Mouse (Mus musculus) limb, embryonic 13.5 days (tissue): ENCODE measurements at regions not wholly inside any gene's neighbourhood (a gene's known extent, or its start where the extent isn't known, plus 50 kb on each side); places are given as distances from the start of the nearest gene placed in this dataset. TPM values are rescaled to one million over a fixed set of nuclear protein-coding genes. Genes with fewer than 3 reads are reported as not detected.

ENCODE experiments used
- ATAC-seq: fragments of 200-750 bp; cut with Nextera tagmentation; 2 replicates; pipeline ENCODE4 v1.8.0; 2017; ENCODE audit warnings: low read depth, moderate number of reproducible peaks, moderate TSS enrichment; ENCODE audit not compliant: low FRiP score
- H3K27ac ChIP-seq: fragments of 300-500 bp; sonication (generic); 2 replicates; pipeline ENCODE4 v1.5.1; 2015; ENCODE audit warnings: inconsistent platforms, mild to moderate bottlenecking, moderate library complexity
- H3K27me3 ChIP-seq: fragments of 300-500 bp; sonication (generic); 2 replicates; pipeline ENCODE4 v1.6.1; 2015; ENCODE audit warnings: mild to moderate bottlenecking, inconsistent platforms
- H3K36me3 ChIP-seq: fragments of 300-500 bp; sonication (generic); 2 replicates; pipeline ENCODE4 v1.6.1; 2015; ENCODE audit warnings: inconsistent platforms, mild to moderate bottlenecking, moderate library complexity
- H3K4me1 ChIP-seq: fragments of 300-500 bp; sonication (generic); 2 replicates; pipeline ENCODE4 v1.6.1; 2015; ENCODE audit warnings: inconsistent platforms
- H3K4me2 ChIP-seq: fragments of 300-500 bp; sonication (generic); replicated peaks from 2 replicates; pipeline ENCODE4 v1.6.1; 2015; ENCODE audit warnings: inconsistent platforms, mild to moderate bottlenecking, moderate library complexity
- H3K4me3 ChIP-seq: fragments of 300-500 bp; sonication (generic); 2 replicates; pipeline ENCODE4 v1.5.1; 2015; ENCODE audit warnings: moderate library complexity, mild to moderate bottlenecking, inconsistent platforms
- H3K9ac ChIP-seq: fragments of 300-500 bp; sonication (generic); 2 replicates; pipeline ENCODE4 v1.6.1; 2015; ENCODE audit warnings: mild to moderate bottlenecking, inconsistent platforms
- H3K9me3 ChIP-seq: fragments of 300-500 bp; sonication (generic); 2 replicates; pipeline ENCODE4 v1.6.1; 2016; ENCODE audit warnings: inconsistent platforms
- WGBS: fragments of 180-500 bp; shearing (Covaris S2); methylation state at CpG from one replicate; pipeline ENCODE4 v1.1.7; 2015; 5-methylcytosine and 5-hydroxymethylcytosine counted together
- microRNA-seq: library from miRNA; unstranded; fragments of <30 nt; microRNA quantifications from one replicate; pipeline ENCODE4, GENCODE M21; 2016

DNA sequence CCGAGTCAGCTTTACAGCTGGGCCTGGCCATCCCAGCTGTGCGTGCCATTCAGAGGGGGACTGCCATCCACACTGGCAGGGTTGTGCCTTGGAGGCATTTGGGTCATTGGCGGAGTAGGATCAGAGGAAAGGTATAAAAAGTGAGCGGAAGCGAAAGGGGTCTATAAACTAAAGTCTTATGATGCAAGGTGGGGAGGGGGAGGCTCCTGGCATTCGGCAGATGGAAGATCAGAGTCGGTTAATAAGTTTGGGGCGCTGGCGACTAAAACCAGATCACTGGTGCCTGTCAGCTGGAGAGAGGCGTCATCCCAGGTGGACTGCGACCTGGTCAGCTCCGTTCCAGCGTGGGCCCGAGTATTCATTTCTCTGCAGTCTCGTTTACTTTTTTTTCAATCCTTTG is 70.7 kb upstream of the Zfhx3 start:
- Histone ChIP-seq H3K4me2 (peak overlapping the region; percentile 52), H3K27ac (peak overlapping the region; percentile 23; the same call in 1 of the 2 replicates), H3K4me3 (peak overlapping the region; percentile 18; the same call in 1 of the 2 replicates), H3K4me1 (peaks cover 38% of the 10 kb centered on the region), H3K27me3 (no peaks in the 10 kb centered on the region), H3K9ac (peak overlapping the region; percentile 32; the same call in 1 of the 2 replicates), H3K36me3 (no peaks in the 10 kb centered on the region), H3K9me3 (peaks cover 5% of the 10 kb centered on the region; the same call in 1 of the 2 replicates)
- WGBS, result 19% methylated on average over 15 of the region's 15 CpGs
- ATAC-seq, result peak; percentile 57; the same call in 1 of the 2 replicates

DNA sequence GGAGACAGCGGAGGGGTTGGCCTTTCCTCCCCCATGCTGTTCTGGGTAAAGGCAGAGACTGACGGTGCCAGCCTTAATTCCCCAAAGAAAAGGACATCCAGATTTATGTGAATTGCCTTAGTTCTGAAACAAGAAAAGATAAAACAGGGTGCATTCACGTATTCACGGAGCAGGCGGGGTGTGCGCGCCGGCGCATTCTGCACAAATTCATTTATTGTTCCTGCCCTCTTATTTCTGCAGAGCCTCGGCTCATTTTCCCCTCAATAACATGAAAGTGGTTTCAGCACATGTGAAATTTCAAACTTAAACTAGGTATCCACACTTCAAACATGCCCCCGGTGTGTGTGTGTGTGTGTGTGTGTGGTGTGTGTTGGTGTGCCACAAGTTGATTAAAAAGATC is 70.3 kb upstream of the Zfhx3 start:
- Histone ChIP-seq H3K9me3 (peaks cover 5% of the 10 kb centered on the region; the same call in 1 of the 2 replicates), H3K4me3 (peak overlapping the region; percentile 18; the same call in 1 of the 2 replicates), H3K4me2 (peak overlapping the region; percentile 52), H3K36me3 (no peaks in the 10 kb centered on the region), H3K27me3 (no peaks in the 10 kb centered on the region), H3K9ac (peak overlapping the region; percentile 32; the same call in 1 of the 2 replicates), H3K27ac (peak overlapping the region; percentile 23; the same call in 1 of the 2 replicates), H3K4me1 (peaks cover 34% of the 10 kb centered on the region)
- WGBS, result 44% methylated on average over 11 of the region's 11 CpGs
- ATAC-seq, result no peak

DNA sequence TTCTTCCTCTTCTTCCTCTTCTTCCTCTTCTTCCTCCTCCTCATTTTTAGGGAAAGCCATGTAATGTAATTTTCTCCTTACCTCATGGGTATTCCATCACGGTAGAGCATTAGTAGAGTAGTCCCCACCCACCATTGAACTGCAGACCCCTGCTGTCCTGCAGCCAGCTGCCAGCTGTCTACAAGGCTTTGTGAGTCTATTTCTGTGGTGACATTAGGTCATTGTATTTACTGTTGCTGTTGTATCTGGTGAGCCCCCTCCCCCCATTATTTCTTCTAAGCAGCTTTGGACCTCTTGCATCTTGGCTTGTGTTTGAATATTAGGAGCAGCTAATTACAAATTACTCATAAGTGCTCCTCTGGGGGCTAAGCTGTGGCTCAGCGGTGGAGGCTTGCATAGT is 66.0 kb upstream of the Zfhx3 start:
- Histone ChIP-seq H3K27me3 (no peaks in the 10 kb centered on the region), H3K27ac (no peak overlapping the region), H3K36me3 (no peaks in the 10 kb centered on the region), H3K9me3 (peaks cover 5% of the 10 kb centered on the region; the same call in 1 of the 2 replicates), H3K4me1 (peaks cover 14% of the 10 kb centered on the region), H3K4me2 (no peak overlapping the region), H3K9ac (no peak overlapping the region), H3K4me3 (no peak overlapping the region)
- 72% methylated on average over 2 of the region's 2 CpGs for WGBS
- no peak for ATAC-seq

DNA sequence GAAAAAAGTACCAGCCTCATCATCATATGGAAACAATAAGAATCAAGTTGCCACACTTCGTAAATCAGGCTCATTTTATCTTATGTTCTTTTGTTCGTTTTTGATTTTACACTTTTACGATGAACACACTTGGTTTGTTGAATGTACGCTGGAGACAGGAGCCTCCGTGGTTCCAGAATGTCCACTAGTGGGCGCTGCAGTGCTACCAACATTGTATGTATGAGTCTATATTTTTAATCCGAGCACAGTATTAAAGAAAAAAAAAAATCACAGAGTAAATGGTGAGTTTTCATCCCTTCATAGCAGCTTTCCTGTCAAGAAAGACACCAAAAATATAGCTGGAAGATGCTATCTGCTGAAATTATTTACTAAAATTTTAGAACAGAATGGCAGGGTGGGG is 60.6 kb upstream of the Zfhx3 start:
- 12% methylated on average over 7 of the region's 7 CpGs for WGBS
- H3K36me3 ChIP-seq, result no peaks in the 10 kb centered on the region
- no peak overlapping the region for H3K9ac ChIP-seq
- ATAC-seq, result no peak
- peaks cover 4% of the 10 kb centered on the region; the same call in 1 of the 2 replicates for H3K27me3 ChIP-seq
- no peaks in the 10 kb centered on the region for H3K9me3 ChIP-seq
- 0 out of 2 replicates have a peak overlapping the region, but pooled peaks have one; percentile 10 for H3K27ac ChIP-seq
- no peak overlapping the region for H3K4me2 ChIP-seq
- H3K4me3 ChIP-seq, result no peak overlapping the region
- peaks cover 13% of the 10 kb centered on the region for H3K4me1 ChIP-seq

DNA sequence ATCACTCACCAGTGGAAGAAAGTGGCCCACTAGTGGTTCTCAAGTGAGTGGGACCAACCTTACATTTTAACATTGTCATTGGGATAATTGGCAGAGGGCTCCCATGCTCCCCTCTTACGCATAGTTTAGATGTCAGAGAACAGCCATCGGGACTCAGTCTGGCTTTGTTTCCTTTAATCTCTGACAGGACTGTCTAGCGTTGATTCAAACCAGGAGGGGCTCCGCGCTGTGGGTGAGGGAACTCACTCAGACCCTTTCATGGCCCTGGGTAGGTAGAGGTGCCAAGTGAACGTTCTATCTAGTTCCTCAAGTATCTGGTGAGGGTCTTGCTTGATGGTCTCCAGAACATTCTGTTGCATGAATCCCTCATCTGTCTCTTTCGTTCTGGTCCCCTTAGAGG is 56.9 kb upstream of the Zfhx3 start:
- Histone ChIP-seq H3K4me1 (peaks cover 29% of the 10 kb centered on the region), H3K9me3 (no peaks in the 10 kb centered on the region), H3K4me3 (no peak overlapping the region), H3K9ac (no peak overlapping the region), H3K27ac (peak overlapping the region; percentile 75; the same call in 1 of the 2 replicates), H3K27me3 (peaks cover 4% of the 10 kb centered on the region; the same call in 1 of the 2 replicates), H3K4me2 (no peak overlapping the region), H3K36me3 (no peaks in the 10 kb centered on the region)
- no peak for ATAC-seq
- WGBS, result 36% methylated on average over 7 of the region's 7 CpGs

DNA sequence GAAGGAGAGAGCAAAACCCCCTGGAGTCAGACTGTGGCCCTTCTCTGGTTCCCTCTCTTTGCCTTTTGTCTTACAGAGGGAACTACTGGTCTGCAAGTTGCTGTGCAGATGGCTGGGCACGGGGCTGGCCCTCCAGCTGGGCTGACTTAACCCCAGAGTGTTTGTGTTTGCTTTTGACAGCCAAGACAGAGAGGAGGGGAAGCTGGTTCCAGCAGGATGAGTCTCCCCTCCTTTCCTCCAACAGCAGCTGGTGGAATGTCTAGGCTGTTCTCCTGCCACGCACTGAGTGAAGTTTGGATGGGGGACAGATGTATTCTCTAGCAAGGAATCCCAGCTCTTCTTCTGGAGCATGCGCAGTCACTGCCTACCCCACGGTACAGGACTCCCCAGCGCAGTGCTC is 56.5 kb upstream of the Zfhx3 start:
- Histone ChIP-seq H3K36me3 (no peaks in the 10 kb centered on the region), H3K27ac (peak overlapping the region; percentile 75; the same call in 1 of the 2 replicates), H3K4me2 (no peak overlapping the region), H3K4me1 (peaks cover 33% of the 10 kb centered on the region), H3K9ac (no peak overlapping the region), H3K9me3 (no peaks in the 10 kb centered on the region), H3K4me3 (no peak overlapping the region), H3K27me3 (peaks cover 4% of the 10 kb centered on the region; the same call in 1 of the 2 replicates)
- WGBS, result 68% methylated on average over 5 of the region's 5 CpGs
- no peak for ATAC-seq

DNA sequence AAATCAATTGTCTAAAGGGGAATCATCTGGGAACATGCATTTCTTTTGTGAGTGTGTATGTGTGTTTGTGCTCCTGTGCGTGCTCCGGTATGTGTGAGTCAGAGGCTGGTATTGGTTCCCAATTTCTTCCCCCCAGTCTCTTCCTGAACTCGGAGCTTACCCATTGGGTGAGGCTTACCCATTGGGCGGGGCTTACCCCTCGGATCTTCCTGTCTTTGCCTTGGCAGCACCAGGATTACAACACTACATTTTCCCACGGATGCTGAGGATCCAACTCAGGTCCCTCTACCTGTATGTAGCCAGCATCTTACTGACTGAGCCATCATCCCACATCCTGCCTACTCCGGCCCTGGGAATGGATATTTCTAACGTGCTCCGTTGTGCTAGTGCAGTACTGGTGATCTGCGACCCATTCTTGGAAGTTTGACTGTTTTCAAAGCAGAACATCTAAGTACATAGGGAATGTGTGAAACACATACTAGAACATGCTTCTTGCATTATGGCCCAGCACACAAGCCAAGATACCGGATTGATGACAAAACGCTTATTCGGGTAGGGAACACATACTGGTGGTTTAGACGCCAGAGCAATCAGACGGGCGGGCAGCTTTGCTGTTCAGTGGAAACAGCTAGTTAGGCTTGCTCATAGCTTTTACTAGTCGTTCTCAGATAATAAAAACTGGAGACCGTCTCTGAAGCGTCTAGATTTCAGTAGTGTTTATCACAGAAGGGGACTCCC is 55.8 kb upstream of the Zfhx3 start:
- H3K36me3 ChIP-seq, result no peaks in the 10 kb centered on the region
- H3K27me3 ChIP-seq, result peaks cover 4% of the 10 kb centered on the region; the same call in 1 of the 2 replicates
- 0 out of 2 replicates have a peak, but pooled peaks have one; percentile 1 for ATAC-seq
- H3K27ac ChIP-seq, result peak overlapping the region; percentile 75; the same call in 1 of the 2 replicates
- peak overlapping the region; percentile 42 for H3K4me2 ChIP-seq
- no peak overlapping the region for H3K4me3 ChIP-seq
- peaks cover 35% of the 10 kb centered on the region for H3K4me1 ChIP-seq
- no peak overlapping the region; the same call in 1 of the 2 replicates for H3K9ac ChIP-seq
- WGBS, result 54% methylated on average over 19 of the region's 19 CpGs
- no peaks in the 10 kb centered on the region for H3K9me3 ChIP-seq

DNA sequence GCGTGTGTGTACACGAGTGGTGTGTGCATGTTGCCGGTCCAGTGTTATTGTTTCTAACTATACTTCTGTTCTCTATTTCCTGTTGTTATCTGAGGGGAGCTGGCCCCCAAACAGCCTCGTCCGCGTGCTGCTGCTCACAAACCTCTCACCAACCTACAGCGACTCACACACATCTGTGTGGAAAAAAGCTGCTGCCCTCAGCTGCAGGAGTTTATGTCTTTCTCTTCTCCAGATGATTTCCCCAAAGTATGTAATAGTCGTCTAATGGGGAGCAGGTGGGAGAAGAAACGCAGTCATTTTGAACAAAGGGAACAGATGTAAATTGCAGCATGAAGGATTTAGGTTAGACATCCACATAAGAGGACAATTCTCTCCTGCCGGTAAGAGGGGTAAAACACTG is 55.1 kb upstream of the Zfhx3 start:
- ATAC-seq, result peak; percentile 70; the same call in 1 of the 2 replicates
- H3K4me2 ChIP-seq, result peak overlapping the region; percentile 42
- H3K4me3 ChIP-seq, result no peak overlapping the region

DNA sequence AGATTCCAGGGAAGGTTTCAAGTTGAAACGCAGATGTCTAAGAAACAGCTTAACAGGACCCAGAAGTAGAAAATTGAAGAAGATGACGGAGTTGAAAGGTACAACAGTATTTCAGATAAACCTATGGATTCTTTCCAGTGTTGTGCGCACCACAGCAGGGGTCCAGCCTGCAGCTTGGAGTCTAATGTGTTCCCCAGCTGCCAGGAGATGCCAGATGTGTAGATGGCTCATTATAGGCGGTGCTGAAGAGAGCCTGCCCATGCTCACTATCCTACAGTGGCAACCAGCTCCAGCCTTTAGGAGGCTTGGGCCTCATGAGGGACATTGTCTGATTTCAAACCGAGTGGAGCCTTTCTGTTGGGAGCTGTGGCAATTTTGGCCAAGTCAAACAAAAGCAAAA is 51.5 kb upstream of the Zfhx3 start:
- H3K36me3 ChIP-seq, result no peaks in the 10 kb centered on the region
- no peaks in the 10 kb centered on the region for H3K9me3 ChIP-seq
- no peak overlapping the region for H3K4me3 ChIP-seq
- no peak overlapping the region for H3K4me2 ChIP-seq
- peaks cover 3% of the 10 kb centered on the region; the same call in 1 of the 2 replicates for H3K27me3 ChIP-seq
- WGBS, result 42% methylated on average over 5 of the region's 5 CpGs
- H3K27ac ChIP-seq, result peak overlapping the region; percentile 69; the same call in 1 of the 2 replicates
- H3K4me1 ChIP-seq, result peaks cover 31% of the 10 kb centered on the region
- no peak overlapping the region for H3K9ac ChIP-seq
- peak; percentile 79 for ATAC-seq

More for the DNA sequence above, 55.1 kb upstream of the Zfhx3 start:
- H3K27me3 ChIP-seq, result peaks cover 4% of the 10 kb centered on the region; the same call in 1 of the 2 replicates
- no peaks in the 10 kb centered on the region for H3K36me3 ChIP-seq
- 15% methylated on average over 10 of the region's 10 CpGs for WGBS
- no peaks in the 10 kb centered on the region for H3K9me3 ChIP-seq
- peak overlapping the region; percentile 18; the same call in 1 of the 2 replicates for H3K27ac ChIP-seq
- peaks cover 35% of the 10 kb centered on the region for H3K4me1 ChIP-seq
- H3K9ac ChIP-seq, result no peak overlapping the region; the same call in 1 of the 2 replicates

Small RNA genes in the stretch of these regions (microRNA-seq; reads per million reads assigned to microRNA genes)
- gene Gm22825 (not detected), gene Gm23646 (not detected)
